Mouse (Mus musculus) kidney, postnatal 25 days (tissue): ENCODE measurements around the gene Kcnk1.

ENCODE experiments used
- DNase-seq, 2 experiments: peaks; one replicate each; pipeline ENCODE4 v3.0.0; 2021; ENCODE audit warnings: mixed read lengths in 2 of 2

Kcnk1 gene

DNA sequence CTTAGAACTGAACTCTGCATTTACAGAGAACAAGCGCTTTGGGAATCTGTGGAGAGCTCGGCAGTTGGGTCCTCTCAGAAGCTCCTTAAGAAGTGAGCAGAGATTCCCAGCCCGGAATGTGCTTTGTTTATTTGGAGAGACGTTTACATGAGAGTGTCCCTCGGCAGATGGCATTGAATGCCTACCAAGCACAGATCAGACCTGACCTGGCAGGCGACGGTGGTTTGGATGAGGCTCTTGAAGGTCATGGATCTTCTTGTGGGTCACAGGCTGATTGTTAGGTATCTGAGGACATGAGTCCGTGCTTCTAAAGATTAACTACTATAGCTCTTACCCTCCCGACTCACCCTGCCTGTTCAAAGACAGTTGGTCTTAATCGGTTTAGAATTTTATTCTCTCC is 67.9 kb downstream of the Kcnk1 start:
- DNase-seq = no peak

DNA sequence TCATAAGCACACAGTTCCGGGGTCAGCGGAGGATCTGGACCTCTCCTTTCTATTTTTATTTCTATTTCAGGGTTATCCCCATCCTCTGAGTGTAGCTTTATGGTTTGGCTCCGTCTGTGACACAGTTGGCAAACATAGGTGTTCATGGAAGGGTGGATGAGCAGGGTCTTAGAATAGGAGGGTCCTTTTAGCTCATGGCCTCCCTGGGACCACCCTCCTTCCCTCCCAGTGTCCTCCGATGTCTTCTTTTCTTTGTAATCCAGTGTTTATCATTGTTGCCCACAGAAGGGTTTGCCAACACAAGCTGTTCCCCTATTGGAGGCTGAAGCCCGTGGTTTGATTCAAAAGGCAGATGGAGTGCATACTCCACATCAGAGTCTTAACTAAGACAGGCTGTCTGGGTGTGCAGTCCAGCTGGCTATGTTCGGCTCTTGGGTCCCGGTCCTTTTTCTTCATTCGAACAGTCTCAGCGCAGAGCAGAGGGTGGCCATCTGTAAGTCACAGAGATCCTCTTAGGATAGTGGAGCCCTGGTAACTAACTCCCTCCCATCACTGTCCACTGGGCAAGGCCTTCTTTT is 69.0 kb downstream of the Kcnk1 start:
- DNase-seq = no peak

DNA sequence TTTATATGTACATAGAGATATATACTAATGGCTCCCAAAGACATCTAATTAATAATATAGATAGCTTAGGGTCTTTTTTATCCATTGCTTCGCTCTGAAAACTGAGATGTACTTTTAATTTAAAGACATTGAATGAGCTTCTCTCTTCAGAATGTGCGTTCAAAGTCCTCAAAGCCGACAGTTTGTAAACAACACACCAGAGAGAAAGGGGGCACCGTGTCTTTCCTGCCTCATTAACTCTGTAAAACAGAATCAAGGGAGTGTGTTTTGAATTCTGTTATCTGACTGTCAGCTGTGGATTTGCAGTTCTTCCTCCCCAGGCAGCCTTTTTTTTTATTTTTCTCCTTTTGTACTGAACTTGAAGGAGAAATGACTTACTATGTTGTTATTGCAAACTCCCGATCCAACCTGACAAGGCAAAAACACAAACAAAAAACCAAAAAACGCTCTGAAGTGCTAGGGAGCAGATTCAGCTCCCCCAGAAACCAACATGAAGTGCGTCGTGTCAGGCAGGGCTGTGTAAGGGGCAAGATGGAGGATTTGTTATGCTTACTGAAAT is 69.7 kb downstream of the Kcnk1 start:
- no peak for DNase-seq

DNA sequence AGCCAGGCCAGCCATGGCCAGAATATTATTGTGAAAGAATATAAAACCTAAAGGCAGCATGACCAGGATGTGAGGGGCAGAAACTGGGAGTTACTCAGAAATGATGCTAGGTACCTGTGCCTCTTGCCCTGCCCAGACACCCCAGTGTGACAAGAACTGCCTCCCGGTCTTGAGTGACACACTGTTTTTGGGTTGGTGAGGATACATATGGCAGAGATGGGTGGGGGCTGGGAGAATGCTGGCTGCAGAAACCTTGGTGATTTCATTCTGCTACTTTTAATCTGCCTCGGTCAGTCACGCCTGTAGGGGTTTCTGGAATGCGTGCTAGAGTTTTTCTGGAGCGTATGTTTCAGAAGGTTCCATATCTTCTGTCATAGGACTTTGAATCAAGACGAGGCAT is 72.3 kb downstream of the Kcnk1 start:
- DNase-seq = no peak

DNA sequence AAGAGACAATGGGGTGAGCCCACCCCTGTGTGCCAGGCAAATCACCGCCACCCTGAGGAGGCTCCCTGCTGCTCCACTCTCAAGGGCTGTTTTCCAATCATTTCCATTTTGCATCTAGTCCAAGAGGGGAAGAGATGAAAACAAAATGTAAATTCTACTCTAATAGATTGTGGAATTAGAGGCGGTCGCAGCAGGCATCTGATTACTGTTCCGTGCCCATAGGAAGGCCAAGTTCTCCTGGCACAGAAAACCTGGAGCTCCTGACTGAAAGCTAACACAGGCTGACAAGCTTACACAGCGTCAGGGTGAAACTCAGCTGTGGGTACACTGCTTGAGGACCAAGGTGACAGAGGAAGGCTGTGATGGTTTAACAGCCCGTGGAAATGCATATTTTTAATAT is 73.2 kb downstream of the Kcnk1 start:
- DNase-seq = no peak

DNA sequence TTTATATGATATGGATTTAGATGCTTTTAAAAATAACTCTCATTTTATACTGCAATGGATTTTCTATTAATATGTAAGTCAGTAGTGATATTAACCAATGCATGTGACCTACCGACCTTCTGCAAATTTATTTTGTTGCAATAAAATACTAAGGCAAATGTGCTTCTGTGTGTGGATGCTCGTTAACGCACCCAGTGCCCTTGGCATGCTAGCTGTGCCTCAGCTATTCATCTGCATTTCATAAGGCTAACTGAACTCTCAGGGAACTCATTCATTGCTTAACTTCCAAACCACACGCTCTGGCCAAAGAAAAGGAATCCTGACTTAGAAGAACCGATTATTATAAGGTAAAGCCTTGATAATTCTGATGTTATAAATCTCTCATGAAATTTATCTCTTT is 77.7 kb downstream of the Kcnk1 start:
- DNase-seq = no peak

DNA sequence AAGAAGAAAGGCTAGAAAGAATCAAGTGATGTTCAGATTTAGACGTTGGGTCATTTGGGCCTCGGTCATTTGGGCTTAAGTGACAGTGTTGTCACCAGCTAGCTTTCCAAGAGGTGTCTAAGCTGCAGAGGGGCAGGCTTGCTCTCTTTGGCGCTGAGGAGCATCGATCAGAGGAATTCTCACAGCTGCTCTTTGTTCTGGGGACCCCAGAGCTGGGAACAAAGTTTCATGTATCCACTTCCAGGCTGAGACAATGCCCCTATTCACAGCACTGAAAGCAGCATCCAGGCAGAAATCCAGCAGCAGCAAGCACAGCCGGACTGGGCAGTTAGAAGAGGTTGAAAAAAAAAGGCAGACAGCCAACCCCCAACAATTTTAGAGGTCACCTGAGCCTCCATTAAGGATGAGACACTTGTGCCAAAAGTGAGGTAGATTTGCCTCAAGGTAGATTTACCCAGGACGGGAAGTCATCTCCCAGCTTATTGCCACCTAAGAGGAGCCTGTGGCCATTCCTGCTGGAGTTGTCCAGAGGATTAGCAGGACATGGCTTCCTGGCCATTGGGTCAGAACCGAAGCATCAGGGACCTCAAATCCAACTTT is 78.3 kb downstream of the Kcnk1 start:
- DNase-seq = no peak

DNA sequence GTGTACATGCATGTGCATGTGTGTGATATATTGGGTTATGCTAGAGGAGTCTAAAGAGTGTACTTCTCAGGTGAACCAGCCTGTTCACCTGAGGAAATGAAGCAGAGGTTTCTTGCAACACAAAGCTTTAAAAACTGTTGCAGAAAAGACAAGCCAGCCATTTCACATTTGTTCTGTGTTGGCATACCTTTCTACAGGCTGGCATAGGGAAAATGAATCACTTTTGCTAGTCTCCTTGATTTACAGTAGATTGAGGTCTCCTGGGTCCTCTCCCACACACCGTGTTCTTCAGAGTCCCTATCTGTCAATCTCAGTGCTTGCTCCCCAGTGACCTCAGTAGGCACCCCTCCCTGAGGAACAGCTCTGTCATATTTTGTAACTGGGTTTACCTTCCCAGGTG is 79.1 kb downstream of the Kcnk1 start:
- DNase-seq = no peak

DNA sequence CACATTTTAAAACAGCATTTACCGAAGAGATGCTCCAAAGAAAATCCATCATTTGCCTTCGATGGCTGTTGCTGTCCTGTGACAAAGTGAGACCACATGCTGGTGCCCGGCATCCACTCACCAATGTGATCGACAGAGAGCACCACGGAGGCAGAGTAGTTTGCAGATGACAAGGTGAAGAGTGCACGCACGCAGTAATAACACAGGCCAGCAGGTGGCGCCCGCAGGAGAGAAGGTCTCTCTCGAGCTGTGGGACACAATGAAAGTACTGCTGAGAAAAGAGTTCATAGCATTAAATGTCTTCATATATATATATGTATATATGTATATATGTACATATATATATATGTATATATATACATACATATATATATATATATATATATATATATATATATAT is 80.4 kb downstream of the Kcnk1 start:
- DNase-seq = peak; percentile 69 to 84
